Comparison of ENCODE assay signal across 19 mouse cellular contexts in the genomic region with DNA sequence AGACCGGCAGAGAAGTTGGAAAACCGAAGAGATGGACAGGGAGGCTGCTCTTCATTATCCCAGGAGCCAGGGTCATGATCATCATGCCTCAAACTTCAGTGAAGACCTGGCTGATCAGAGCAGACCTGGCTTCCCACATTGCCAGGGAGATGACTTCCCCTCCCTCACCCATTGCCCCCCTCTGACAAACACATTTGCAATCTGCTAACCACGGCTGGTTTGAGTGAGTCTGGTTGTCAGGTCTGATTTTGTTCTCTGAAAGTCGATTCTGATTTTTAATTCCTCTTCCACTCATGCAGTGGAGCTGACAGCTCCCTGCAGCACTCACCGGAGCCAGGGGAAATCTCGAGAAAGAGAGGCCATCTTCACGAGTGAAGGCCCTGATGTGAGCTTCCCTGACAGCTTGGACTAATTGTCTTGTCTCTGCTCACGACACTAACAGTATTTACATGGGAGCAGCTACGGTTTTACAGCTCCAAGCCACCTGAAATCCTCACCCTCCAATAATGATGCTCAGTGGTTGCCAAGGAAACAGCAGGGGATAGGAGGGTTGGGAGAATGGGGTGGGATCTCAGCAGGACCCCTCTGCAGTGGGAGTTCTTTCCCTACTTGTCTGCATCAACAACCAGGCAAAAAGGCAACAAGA.
A peak's percentile ranks its signal among the peaks of the same experiment; 100 is the strongest.
DNase-seq lines count a peak whose midpoint lies in the region; ATAC-seq and TF ChIP-seq lines count a peak whose summit lies in the region.
"Had no signal": no experiment of that assay in that cellular context is flagged by ENCODE, and none has a peak within 500 bp of the region (broad histone marks: within the 10 kb centered on the region; RNA-seq: fewer than 3 reads in every experiment).

No protein-coding gene starts in this region.

- no peak for TF ChIP-seq CTCF in heart, adult 2 months (IDR thresholded peaks at IDR 0.05)

- no peak for ATAC-seq in midbrain, embryonic 12.5 days (ENCODE audit: low FRiP score, low read depth)
- ATAC-seq in forebrain, embryonic 16.5 days, result peak; percentile 83
- peak; percentile 80 for ATAC-seq in midbrain, embryonic 15.5 days (replicated peaks)
- ATAC-seq: inflammation-experienced regulatory T-cells, adult 6 months; Patski had no signal

- no peaks in the 10 kb centered on the region for H3K36me3 ChIP-seq in midbrain, embryonic 12.5 days
- no peaks in the 10 kb centered on the region for H3K36me3 ChIP-seq in midbrain, embryonic 10.5 days
- H3K36me3 ChIP-seq in forebrain, embryonic 16.5 days (ENCODE audit: control insufficient read depth, insufficient read depth), result no peaks in the 10 kb centered on the region
- no peaks in the 10 kb centered on the region for H3K36me3 ChIP-seq in midbrain, embryonic 15.5 days (replicated peaks)
- no peaks in the 10 kb centered on the region for H3K36me3 ChIP-seq in heart, adult 2 months (ENCODE audit: control insufficient read depth, insufficient read depth, low read length)
- H3K36me3 ChIP-seq: embryonic facial prominence, embryonic 15.5 days; limb, embryonic 15.5 days had no signal

- H3K4me2 ChIP-seq in midbrain, embryonic 12.5 days (replicated peaks), result no peak overlapping the region
- no peak overlapping the region for H3K4me2 ChIP-seq in forebrain, embryonic 16.5 days (ENCODE audit: low read length)
- H3K4me2 ChIP-seq in midbrain, embryonic 15.5 days, result peak overlapping the region; percentile 26
- H3K4me2 ChIP-seq: embryonic facial prominence, embryonic 15.5 days; limb, embryonic 15.5 days had no signal

- H3K9me3 ChIP-seq in midbrain, embryonic 12.5 days, result no peaks in the 10 kb centered on the region
- no peaks in the 10 kb centered on the region for H3K9me3 ChIP-seq in midbrain, embryonic 10.5 days (replicated peaks)
- H3K9me3 ChIP-seq in forebrain, embryonic 16.5 days (ENCODE audit: control insufficient read depth, low read length), result 0 out of 2 replicates have a peak, but pooled peaks cover 2% of the 10 kb centered on the region
- H3K9me3 ChIP-seq in midbrain, embryonic 15.5 days, result no peaks in the 10 kb centered on the region
- H3K9me3 ChIP-seq: embryonic facial prominence, embryonic 15.5 days; limb, embryonic 15.5 days had no signal

- WGBS in midbrain, embryonic 12.5 days, result 39% methylated on average over 9 of the region's 9 CpGs
- WGBS in midbrain, embryonic 10.5 days, result 48% methylated on average over 9 of the region's 9 CpGs
- 42% methylated on average over 9 of the region's 9 CpGs for WGBS in forebrain, embryonic 16.5 days
- 22% methylated on average over 9 of the region's 9 CpGs for WGBS in midbrain, embryonic 15.5 days
- 65% methylated on average over 9 of the region's 9 CpGs for WGBS in heart, adult 2 months

- H3K4me1 ChIP-seq in midbrain, embryonic 12.5 days, result peaks cover 14% of the 10 kb centered on the region
- peaks cover 27% of the 10 kb centered on the region for H3K4me1 ChIP-seq in midbrain, embryonic 10.5 days
- peaks cover 5% of the 10 kb centered on the region for H3K4me1 ChIP-seq in forebrain, embryonic 16.5 days (replicated peaks; ENCODE audit: control insufficient read depth, insufficient read depth, low read length)
- H3K4me1 ChIP-seq in midbrain, embryonic 15.5 days, result peaks cover 29% of the 10 kb centered on the region
- H3K4me1 ChIP-seq in heart, adult 2 months (ENCODE audit: control insufficient read depth, insufficient read depth, low read length), result peaks cover 5% of the 10 kb centered on the region
- H3K4me1 ChIP-seq: embryonic facial prominence, embryonic 15.5 days; limb, embryonic 15.5 days; megakaryocyte, embryonic 14.5 days had no signal

- DNase-seq in midbrain, embryonic 10.5 days (ENCODE audit: low spot score), result no peak
- no peak for DNase-seq in T-cell, adult 2 months (ENCODE audit: low spot score)
- no peak for DNase-seq in heart, adult 2 months
- no peak for DNase-seq in cerebellum, adult 11-12 months
- DNase-seq: adrenal gland, postnatal 36 days; cerebellum, adult 9-11 months; embryo, embryonic 11 days; gastrocnemius, postnatal 14 days; kidney, adult 8-10 months; kidney, postnatal 36 days; lung, postnatal 10 days had no signal

- no peak for TF ChIP-seq POLR2A in heart, adult 2 months (IDR thresholded peaks at IDR 0.05; ENCODE audit: insufficient read depth, low read depth, low read length)

- peak overlapping the region; percentile 42 for H3K27ac ChIP-seq in midbrain, embryonic 12.5 days (replicated peaks)
- no peak overlapping the region for H3K27ac ChIP-seq in midbrain, embryonic 10.5 days (replicated peaks)
- H3K27ac ChIP-seq in forebrain, embryonic 16.5 days (ENCODE audit: low read length), result peak overlapping the region; percentile 48
- peak overlapping the region; percentile 78 for H3K27ac ChIP-seq in midbrain, embryonic 15.5 days
- H3K27ac ChIP-seq in heart, adult 2 months, result no peak overlapping the region
- H3K27ac ChIP-seq: embryonic facial prominence, embryonic 15.5 days; limb, embryonic 15.5 days had no signal

- no peak overlapping the region for H3K4me3 ChIP-seq in midbrain, embryonic 12.5 days
- no peak overlapping the region for H3K4me3 ChIP-seq in midbrain, embryonic 10.5 days
- H3K4me3 ChIP-seq in forebrain, embryonic 16.5 days (replicated peaks; ENCODE audit: low read length), result no peak overlapping the region
- no peak overlapping the region for H3K4me3 ChIP-seq in midbrain, embryonic 15.5 days
- no peak overlapping the region for H3K4me3 ChIP-seq in heart, adult 2 months
- H3K4me3 ChIP-seq: embryonic facial prominence, embryonic 15.5 days; limb, embryonic 15.5 days; megakaryocyte, embryonic 14.5 days had no signal

- H3K9ac ChIP-seq in midbrain, embryonic 12.5 days (replicated peaks), result no peak overlapping the region
- H3K9ac ChIP-seq in forebrain, embryonic 16.5 days (replicated peaks; ENCODE audit: low read depth, low read length), result no peak overlapping the region
- H3K9ac ChIP-seq in midbrain, embryonic 15.5 days, result no peak overlapping the region
- H3K9ac ChIP-seq in heart, adult 2 months (ENCODE audit: low read depth, low read length), result no peak overlapping the region
- H3K9ac ChIP-seq: embryonic facial prominence, embryonic 15.5 days; limb, embryonic 15.5 days had no signal

- TF ChIP-seq EP300 in heart, adult 2 months (IDR thresholded peaks at IDR 0.05; ENCODE audit: insufficient read depth, low read depth, low read length), result no peak

- intact Hi-C loops in heart, adult 2 months (cut with DNase I), result no loop called here

- no peaks in the 10 kb centered on the region for H3K79me2 ChIP-seq in heart, adult 2 months (replicated peaks; ENCODE audit: control insufficient read depth, insufficient read depth, low read length)

- no peaks in the 10 kb centered on the region for H3K27me3 ChIP-seq in midbrain, embryonic 12.5 days
- no peaks in the 10 kb centered on the region for H3K27me3 ChIP-seq in midbrain, embryonic 10.5 days (ENCODE audit: low read depth, poor library complexity, severe bottlenecking)
- H3K27me3 ChIP-seq in forebrain, embryonic 16.5 days (replicated peaks; ENCODE audit: control insufficient read depth, insufficient read depth, low read length), result no peaks in the 10 kb centered on the region
- H3K27me3 ChIP-seq in midbrain, embryonic 15.5 days (replicated peaks), result no peaks in the 10 kb centered on the region
- H3K27me3 ChIP-seq in heart, adult 2 months (ENCODE audit: control insufficient read depth, insufficient read depth, low read length), result no peaks in the 10 kb centered on the region
- H3K27me3 ChIP-seq: embryonic facial prominence, embryonic 15.5 days; limb, embryonic 15.5 days; Patski had no signal

Comparison
In these comparisons a context has a peak if more than half of its experiments do, and no peak if none do; other contexts are left out.
1. H3K27ac ChIP-seq: peak in midbrain, embryonic 12.5 days (single experiment), forebrain, embryonic 16.5 days (single experiment) and midbrain, embryonic 15.5 days (single experiment); none in midbrain, embryonic 10.5 days (single experiment) and heart, adult 2 months (single experiment).